Mouse (Mus musculus) small intestine, adult 10 weeks (tissue): ENCODE data around the gene Gpkow. TPM values are rescaled to one million over a fixed set of nuclear protein-coding genes. Genes with fewer than 3 reads are reported as not detected.

Source experiments
- polyA plus RNA-seq: library from polyadenylated mRNA; stranded (reverse); fragments of 350-450 nt; fragmentation: Illumina TruSeq; extraction: RNeasy Lipid Tissue Mini Kit (QIAGEN cat#74804); gene quantifications from one replicate; pipeline ENCODE4 v1.2.3, GENCODE M21; 2014; ENCODE audit warnings: low replicate concordance

Gpkow gene
- polyA plus RNA-seq: 33.0 TPM

GRCm38 (mm10) chrX:7696954-7697381 lies at the start of gene Gpkow:
TSS of gene Gpkow (plus strand) at chrX:7697131.

GRCm38 (mm10) chrX:7657221-7657639 lies 39.7 kb upstream of the Gpkow start, which contains the start of gene Prickle3:
TSS of gene Prickle3 (plus strand) at chrX:7657260.

GRCm38 (mm10) chrX:7670921-7671623 lies 25.9 kb upstream of the Gpkow start, which contains the start of gene Plp2:
TSS of gene Plp2 (minus strand) at chrX:7671390.

GRCm38 (mm10) chrX:7680864-7681263 lies 16.1 kb upstream of the Gpkow start, which contains the start of gene Magix:
TSS of gene Magix (minus strand) at chrX:7681251.

GRCm38 (mm10) chrX:7714135-7714899 lies 17.4 kb downstream of the Gpkow start, which contains the start of gene Wdr45:
TSS of gene Wdr45 (plus strand) at chrX:7714333.

GRCm38 (mm10) chrX:7721514-7722281 lies 24.8 kb downstream of the Gpkow start, which contains the start of gene Gm45208:
TSS of gene Gm45208 (plus strand) at chrX:7722245.

GRCm38 (mm10) chrX:7728215-7728921 lies 31.4 kb downstream of the Gpkow start, which contains the start of gene Praf2:
TSS of gene Praf2 (plus strand) at chrX:7728439.

GRCm38 (mm10) chrX:7750432-7751116 lies 53.6 kb downstream of the Gpkow start, which contains the start of gene Ccdc120:
TSS of gene Ccdc120 (minus strand) at chrX:7750905.

Other genes starting within 250 kb of the Gpkow start
- gene Foxp3, start 123.5 kb upstream of the Gpkow start, polyA plus RNA-seq: not detected
- gene Ppp1r3f, start 122.8 kb upstream of the Gpkow start, polyA plus RNA-seq: not detected
- 1.1 TPM for gene Ccdc22, start 91.6 kb upstream of the Gpkow start, polyA plus RNA-seq
- gene Cacna1f, start 90.0 kb upstream of the Gpkow start, polyA plus RNA-seq: not detected
- 0.63 TPM for gene Syp, start 58.7 kb upstream of the Gpkow start, polyA plus RNA-seq
- 7.6 TPM for gene Prickle3, start 39.9 kb upstream of the Gpkow start, polyA plus RNA-seq
- 26.2 TPM for gene Plp2, start 25.7 kb upstream of the Gpkow start, polyA plus RNA-seq
- gene Magix, start 15.9 kb upstream of the Gpkow start, polyA plus RNA-seq: 0.33 TPM
- gene Wdr45, start 17.2 kb downstream of the Gpkow start, polyA plus RNA-seq: 3.8 TPM
- gene Gm45208, start 25.1 kb downstream of the Gpkow start, polyA plus RNA-seq: not detected
- 12.1 TPM for gene Praf2, start 31.3 kb downstream of the Gpkow start, polyA plus RNA-seq
- 4.6 TPM for gene Ccdc120, start 53.8 kb downstream of the Gpkow start, polyA plus RNA-seq
- gene Tfe3, start 65.4 kb downstream of the Gpkow start, polyA plus RNA-seq: 3.7 TPM
- gene Gripap1, start 92.6 kb downstream of the Gpkow start, polyA plus RNA-seq: 21.4 TPM
- gene Kcnd1, start 125.2 kb downstream of the Gpkow start, polyA plus RNA-seq: 0.89 TPM
- 26.6 TPM for gene Otud5, start 144.2 kb downstream of the Gpkow start, polyA plus RNA-seq
- 3.7 TPM for gene Pim2, start 181.1 kb downstream of the Gpkow start, polyA plus RNA-seq
- gene Slc35a2, start 186.9 kb downstream of the Gpkow start, polyA plus RNA-seq: 6.4 TPM
- 5.5 TPM for gene Pqbp1, start 202.1 kb downstream of the Gpkow start, polyA plus RNA-seq
- 1.5 TPM for gene Timm17b, start 202.2 kb downstream of the Gpkow start, polyA plus RNA-seq
- not detected for gene Gm10491, start 210.7 kb downstream of the Gpkow start, polyA plus RNA-seq
- not detected for gene Gm10490, start 212.4 kb downstream of the Gpkow start, polyA plus RNA-seq
- not detected for gene Pcsk1n, start 222.7 kb downstream of the Gpkow start, polyA plus RNA-seq
- not detected for gene Eras, start 231.5 kb downstream of the Gpkow start, polyA plus RNA-seq